Mouse (Mus musculus) lung, embryonic 16.5 days (tissue): ENCODE measurements around the gene Ahsg. TPM values are rescaled to one million over a fixed set of nuclear protein-coding genes. Genes with fewer than 3 reads are reported as not detected.

Experiments
- ATAC-seq: fragments of 200-750 bp; cut with Nextera tagmentation; 2 replicates; pipeline ENCODE4 v1.8.0; 2017; ENCODE audit warnings: low read depth, mild to moderate bottlenecking, moderate library complexity
- H3K27ac ChIP-seq: fragments of 300-500 bp; sonication (generic); 2 replicates; pipeline ENCODE4 v1.5.1; 2014; ENCODE audit warnings: mild to moderate bottlenecking, control low read depth, low read length
- H3K27me3 ChIP-seq: fragments of 300-500 bp; sonication (generic); 2 replicates; pipeline ENCODE4 v1.6.1; 2014; ENCODE audit warnings: low read depth, low read length, mixed read lengths; ENCODE audit not compliant: control insufficient read depth, insufficient read depth
- H3K36me3 ChIP-seq: fragments of 300-500 bp; sonication (generic); 2 replicates; pipeline ENCODE4 v1.6.1; 2014; ENCODE audit warnings: low read length; ENCODE audit not compliant: control insufficient read depth, insufficient read depth
- H3K4me1 ChIP-seq: fragments of 300-500 bp; sonication (generic); replicated peaks from 2 replicates; pipeline ENCODE4 v1.6.1; 2014; ENCODE audit warnings: low read length, mixed read lengths; ENCODE audit not compliant: control insufficient read depth, insufficient read depth
- H3K4me2 ChIP-seq: fragments of 300-500 bp; sonication (generic); 2 replicates; pipeline ENCODE4 v1.6.1; 2014; ENCODE audit warnings: low read depth, low read length, control low read depth
- H3K4me3 ChIP-seq: fragments of 300-500 bp; sonication (generic); 2 replicates; pipeline ENCODE4 v1.5.1; 2014; ENCODE audit warnings: mild to moderate bottlenecking, low read length, control low read depth
- H3K9ac ChIP-seq: fragments of 300-500 bp; sonication (generic); 2 replicates; pipeline ENCODE4 v1.6.1; 2014; ENCODE audit warnings: low read length, control low read depth
- H3K9me3 ChIP-seq: fragments of 300-500 bp; sonication (generic); 2 replicates; pipeline ENCODE4 v1.6.1; 2016; ENCODE audit warnings: low read length; ENCODE audit not compliant: control insufficient read depth
- WGBS: fragments of 180-500 bp; shearing (Covaris S2); extraction: QIAGEN DNeasy Blood & Tissue Kit; methylation state at CpG from one replicate; pipeline ENCODE4 v1.1.7; 2014; 5-methylcytosine and 5-hydroxymethylcytosine counted together
- polyA plus RNA-seq: library from polyadenylated mRNA; unstranded; fragments of >200 nt; fragmentation: Nextera tagmentation; extraction: Ambion mirVana; gene quantifications from 2 replicates; pipeline ENCODE4 v1.2.1, GENCODE M21; 2015

Gene Ahsg
- polyA plus RNA-seq, 1 experiment from 2014 or later: 8.9 TPM

GRCm38 (mm10) chr16:22883441-22883840 lies 7.6 kb upstream of the Ahsg start:
- Histone ChIP-seq H3K27me3 (no peaks in the 10 kb centered on the region), H3K36me3 (no peaks in the 10 kb centered on the region), H3K9ac (no peak overlapping the region), H3K4me3 (no peak overlapping the region), H3K4me1 (no peaks in the 10 kb centered on the region), H3K27ac (no peak overlapping the region), H3K9me3 (no peaks in the 10 kb centered on the region), H3K4me2 (no peak overlapping the region)
- 71% methylated on average over 5 of the region's 5 CpGs for WGBS
- ATAC-seq: no peak

DNA sequence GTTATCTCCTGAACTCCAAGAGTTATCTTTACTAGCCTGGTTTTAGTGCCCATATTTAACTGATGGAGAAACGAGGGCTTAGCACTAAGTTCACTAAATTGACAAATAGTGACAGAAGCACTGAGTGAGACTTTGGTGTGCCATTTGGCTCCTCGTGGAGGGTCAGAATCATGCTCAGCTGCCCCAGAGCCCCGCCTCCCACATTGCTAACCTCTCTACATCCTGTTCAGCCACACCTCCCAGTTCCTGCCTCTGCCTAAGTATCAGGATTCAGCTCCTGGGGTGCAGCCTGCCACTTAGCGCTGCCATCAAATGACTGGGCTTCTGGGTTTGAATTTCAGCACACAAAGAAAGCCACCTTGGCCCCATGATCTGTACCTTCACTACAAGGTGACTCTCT lies 5.7 kb upstream of the Ahsg start:
- H3K4me2 ChIP-seq: no peak overlapping the region

GRCm38 (mm10) chr16:22886726-22887125 lies 4.4 kb upstream of the Ahsg start:
- no peaks in the 10 kb centered on the region for H3K9me3 ChIP-seq
- no peak overlapping the region for H3K4me3 ChIP-seq
- no peak for ATAC-seq
- H3K4me2 ChIP-seq: no peak overlapping the region
- no peak overlapping the region for H3K27ac ChIP-seq
- WGBS: 58% methylated on average over 3 of the region's 3 CpGs
- H3K9ac ChIP-seq: no peak overlapping the region
- H3K4me1 ChIP-seq: no peaks in the 10 kb centered on the region
- H3K27me3 ChIP-seq: no peaks in the 10 kb centered on the region
- no peaks in the 10 kb centered on the region for H3K36me3 ChIP-seq

More for the DNA sequence above, 5.7 kb upstream of the Ahsg start:
- H3K4me1 ChIP-seq: no peaks in the 10 kb centered on the region
- no peak overlapping the region for H3K9ac ChIP-seq
- WGBS: 23% methylated on average over 4 of the region's 4 CpGs
- H3K27ac ChIP-seq: no peak overlapping the region
- no peaks in the 10 kb centered on the region for H3K36me3 ChIP-seq
- H3K9me3 ChIP-seq: no peaks in the 10 kb centered on the region
- no peak overlapping the region for H3K4me3 ChIP-seq
- ATAC-seq: no peak
- H3K27me3 ChIP-seq: no peaks in the 10 kb centered on the region

GRCm38 (mm10) chr16:22888835-22889234 lies 2.2 kb upstream of the Ahsg start:
- 61% methylated on average over 4 of the region's 4 CpGs for WGBS
- no peak overlapping the region for H3K9ac ChIP-seq
- H3K9me3 ChIP-seq: no peaks in the 10 kb centered on the region
- no peaks in the 10 kb centered on the region for H3K4me1 ChIP-seq
- no peaks in the 10 kb centered on the region for H3K27me3 ChIP-seq
- ATAC-seq: no peak
- H3K27ac ChIP-seq: no peak overlapping the region
- no peaks in the 10 kb centered on the region for H3K36me3 ChIP-seq
- no peak overlapping the region for H3K4me3 ChIP-seq
- no peak overlapping the region for H3K4me2 ChIP-seq

- no peak overlapping the region for H3K9ac ChIP-seq
- no peaks in the 10 kb centered on the region for H3K36me3 ChIP-seq
- H3K4me2 ChIP-seq: no peak overlapping the region
- ATAC-seq: no peak
- no peak overlapping the region for H3K4me3 ChIP-seq
- H3K4me1 ChIP-seq: no peaks in the 10 kb centered on the region
- no peaks in the 10 kb centered on the region for H3K9me3 ChIP-seq
- 80% methylated on average over 8 of the region's 8 CpGs for WGBS
- no peaks in the 10 kb centered on the region for H3K27me3 ChIP-seq
- H3K27ac ChIP-seq: no peak overlapping the region
These were observed 1.4 kb upstream of the Ahsg start for GRCm38 (mm10) chr16:22889716-22890115.

DNA sequence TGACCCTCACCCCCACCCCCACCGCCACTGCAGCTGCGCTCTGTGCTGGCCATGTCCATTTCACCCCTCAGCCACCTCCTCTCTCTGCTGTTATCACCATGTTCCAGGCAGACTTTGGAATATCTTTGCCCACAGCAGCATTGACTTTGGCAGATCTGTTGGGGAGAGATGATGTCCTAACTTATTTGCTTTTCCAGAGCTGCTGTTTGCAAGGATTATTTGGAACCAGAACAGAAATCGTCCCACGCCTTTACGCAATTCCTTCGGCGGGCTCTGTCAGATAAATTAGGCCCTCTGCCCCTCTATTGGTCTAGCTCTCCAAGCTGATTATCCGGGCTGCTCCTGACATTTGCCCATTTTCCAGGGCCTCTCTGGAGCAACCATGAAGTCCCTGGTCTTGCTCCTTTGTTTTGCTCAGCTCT lies 667 bp downstream of the Ahsg start:
- Histone ChIP-seq H3K27ac (no peak overlapping the region), H3K4me3 (no peak overlapping the region), H3K9me3 (no peaks in the 10 kb centered on the region), H3K4me2 (no peak overlapping the region), H3K27me3 (no peaks in the 10 kb centered on the region), H3K4me1 (no peaks in the 10 kb centered on the region), H3K36me3 (no peaks in the 10 kb centered on the region), H3K9ac (no peak overlapping the region)
- WGBS: 70% methylated on average over 8 of the region's 8 CpGs
- ATAC-seq: no peak

GRCm38 (mm10) chr16:22894095-22894494 lies 3.0 kb downstream of the Ahsg start:
- H3K27me3 ChIP-seq: no peaks in the 10 kb centered on the region
- no peak for ATAC-seq
- no peaks in the 10 kb centered on the region for H3K36me3 ChIP-seq
- no peak overlapping the region for H3K4me3 ChIP-seq
- H3K27ac ChIP-seq: no peak overlapping the region
- H3K4me1 ChIP-seq: no peaks in the 10 kb centered on the region
- 66% methylated on average over 8 of the region's 8 CpGs for WGBS
- no peak overlapping the region for H3K4me2 ChIP-seq
- H3K9me3 ChIP-seq: no peaks in the 10 kb centered on the region
- H3K9ac ChIP-seq: no peak overlapping the region

- no peak overlapping the region for H3K4me2 ChIP-seq
- no peak for ATAC-seq
- H3K36me3 ChIP-seq: no peaks in the 10 kb centered on the region
- H3K4me1 ChIP-seq: no peaks in the 10 kb centered on the region
- no peaks in the 10 kb centered on the region for H3K9me3 ChIP-seq
- H3K4me3 ChIP-seq: no peak overlapping the region
- H3K27ac ChIP-seq: no peak overlapping the region
- 44% methylated on average over 2 of the region's 2 CpGs for WGBS
- H3K27me3 ChIP-seq: no peaks in the 10 kb centered on the region
- no peak overlapping the region for H3K9ac ChIP-seq
These were observed 5.5 kb downstream of the Ahsg start for GRCm38 (mm10) chr16:22896618-22897017.

- no peaks in the 10 kb centered on the region for H3K36me3 ChIP-seq
- no peak for ATAC-seq
- no peak overlapping the region for H3K4me3 ChIP-seq
- no peaks in the 10 kb centered on the region for H3K9me3 ChIP-seq
- H3K27ac ChIP-seq: no peak overlapping the region
- 44% methylated on average over 5 of the region's 5 CpGs for WGBS
- H3K4me1 ChIP-seq: no peaks in the 10 kb centered on the region
- no peak overlapping the region for H3K9ac ChIP-seq
- H3K4me2 ChIP-seq: no peak overlapping the region
- H3K27me3 ChIP-seq: no peaks in the 10 kb centered on the region
These were observed 8.3 kb downstream of the Ahsg start for GRCm38 (mm10) chr16:22899346-22899745.

DNA sequence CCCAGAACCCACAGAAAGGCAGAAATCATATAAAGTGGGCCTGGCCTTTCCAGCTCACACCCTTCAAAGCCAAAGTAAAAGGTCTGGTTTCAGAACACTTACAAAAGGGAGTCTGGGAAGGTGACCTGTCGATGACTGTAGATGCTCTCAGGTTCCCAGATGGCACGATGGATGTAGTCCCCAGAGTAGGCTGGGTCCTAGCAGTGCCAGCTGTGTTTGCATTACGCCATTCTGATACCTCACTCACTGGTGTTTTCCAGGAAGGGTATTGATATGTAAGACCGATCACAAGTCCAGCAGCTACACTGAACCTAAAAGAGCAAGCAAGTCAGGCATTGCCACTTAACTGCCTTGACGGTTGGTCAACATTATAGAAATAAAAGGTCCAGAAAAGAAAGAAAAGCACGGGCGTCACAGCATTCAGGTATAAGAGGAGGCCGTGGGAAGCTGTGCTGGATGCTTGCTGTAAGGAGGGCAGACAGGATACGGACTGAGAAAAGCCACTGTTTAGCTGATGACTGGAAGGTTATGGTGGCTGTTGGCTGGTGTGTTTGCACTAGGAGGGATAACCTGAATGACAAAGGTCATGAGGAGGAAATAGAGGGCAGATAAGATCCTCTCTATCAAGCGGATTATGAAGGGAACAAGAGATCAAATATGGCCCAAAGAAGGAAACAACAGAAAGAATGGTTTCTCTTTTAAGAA lies 8.9 kb downstream of the Ahsg start:
- 58% methylated on average over 10 of the region's 10 CpGs for WGBS
- Histone ChIP-seq H3K36me3 (no peaks in the 10 kb centered on the region), H3K9me3 (no peaks in the 10 kb centered on the region), H3K9ac (no peak overlapping the region), H3K4me1 (no peaks in the 10 kb centered on the region), H3K27me3 (no peaks in the 10 kb centered on the region), H3K27ac (no peak overlapping the region), H3K4me3 (no peak overlapping the region), H3K4me2 (no peak overlapping the region)
- no peak for ATAC-seq
